Mouse (Mus musculus): ENCODE data around the gene Stam. TPM values are rescaled to one million over a fixed set of nuclear protein-coding genes. Genes with fewer than 3 reads are reported as not detected.

The Stam gene
- polyA plus RNA-seq, 1 experiment: 80.4 TPM

DNA sequence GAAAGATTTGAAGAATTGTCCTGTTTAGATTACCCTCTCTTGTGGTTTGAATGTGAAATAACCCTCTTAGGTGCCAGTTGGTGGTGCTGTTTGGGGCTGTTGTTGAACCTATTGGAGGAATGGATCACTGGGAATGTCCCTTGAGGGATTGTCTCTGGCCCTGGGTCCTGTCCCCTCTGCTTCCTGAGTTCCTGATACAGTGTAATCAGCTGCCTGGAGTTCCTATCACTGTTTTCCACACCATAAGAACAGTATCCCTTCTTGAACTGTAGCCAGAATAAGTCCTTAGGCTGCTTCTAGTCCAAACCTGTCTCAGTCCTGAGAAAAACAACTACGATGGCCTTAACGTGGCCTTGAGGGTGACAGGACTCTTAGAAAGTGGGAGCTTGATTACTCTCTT, 28.7 kb downstream of the Stam start:
- no peak overlapping the region for H3K27ac ChIP-seq (ENCODE audit: insufficient read depth, low read length)
- no peak overlapping the region for H3K4me3 ChIP-seq (ENCODE audit: insufficient read depth, low read length)
- H3K4me1 ChIP-seq (ENCODE audit: control insufficient read depth, insufficient read depth, low read length): no peaks in the 10 kb centered on the region
- TF ChIP-seq CTCF (IDR thresholded peaks at IDR 0.05; ENCODE audit: borderline replicate concordance, insufficient read depth, low read length): no peak
- TF ChIP-seq POLR2A (IDR thresholded peaks at IDR 0.05; ENCODE audit: low read depth, low read length): no peak

DNA sequence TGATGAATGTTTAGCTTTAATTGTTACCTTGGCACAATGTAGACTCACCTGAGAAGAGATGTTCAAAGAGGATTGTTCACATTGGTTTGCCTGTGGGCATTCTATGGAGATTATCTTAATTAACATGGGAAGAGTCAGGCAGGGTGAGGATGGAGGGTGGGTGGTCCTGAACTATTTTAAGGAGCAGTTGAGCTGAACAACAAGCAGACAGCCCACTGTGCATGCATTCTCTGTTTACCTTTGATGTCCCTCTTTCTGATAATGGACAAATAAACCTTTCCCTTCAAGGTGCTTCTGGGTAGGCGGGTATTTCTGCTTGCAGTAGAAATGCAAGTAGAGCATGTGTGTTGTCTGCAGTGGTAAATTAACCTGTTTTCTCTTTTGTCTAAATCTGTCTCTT, 30.0 kb downstream of the Stam start:
- peaks cover 4% of the 10 kb centered on the region for H3K4me1 ChIP-seq (ENCODE audit: control insufficient read depth, insufficient read depth, low read length)
- TF ChIP-seq CTCF (IDR thresholded peaks at IDR 0.05; ENCODE audit: borderline replicate concordance, insufficient read depth, low read length): no peak
- no peak for TF ChIP-seq POLR2A (IDR thresholded peaks at IDR 0.05; ENCODE audit: low read depth, low read length)
- no peak overlapping the region for H3K27ac ChIP-seq (ENCODE audit: insufficient read depth, low read length)
- no peak overlapping the region for H3K4me3 ChIP-seq (ENCODE audit: insufficient read depth, low read length)

- TF ChIP-seq CTCF (IDR thresholded peaks at IDR 0.05; ENCODE audit: borderline replicate concordance, insufficient read depth, low read length) (no peak), POLR2A (IDR thresholded peaks at IDR 0.05; ENCODE audit: low read depth, low read length) (no peak)
- 0 out of 2 replicates have a peak overlapping the region, but pooled peaks have one; percentile 54 for H3K27ac ChIP-seq (ENCODE audit: insufficient read depth, low read length)
- peaks cover 4% of the 10 kb centered on the region for H3K4me1 ChIP-seq (ENCODE audit: control insufficient read depth, insufficient read depth, low read length)
- no peak overlapping the region for H3K4me3 ChIP-seq (ENCODE audit: insufficient read depth, low read length)
Measured at GRCm38 (mm10) chr2:14107673-14108072, 33.8 kb downstream of the Stam start.

DNA sequence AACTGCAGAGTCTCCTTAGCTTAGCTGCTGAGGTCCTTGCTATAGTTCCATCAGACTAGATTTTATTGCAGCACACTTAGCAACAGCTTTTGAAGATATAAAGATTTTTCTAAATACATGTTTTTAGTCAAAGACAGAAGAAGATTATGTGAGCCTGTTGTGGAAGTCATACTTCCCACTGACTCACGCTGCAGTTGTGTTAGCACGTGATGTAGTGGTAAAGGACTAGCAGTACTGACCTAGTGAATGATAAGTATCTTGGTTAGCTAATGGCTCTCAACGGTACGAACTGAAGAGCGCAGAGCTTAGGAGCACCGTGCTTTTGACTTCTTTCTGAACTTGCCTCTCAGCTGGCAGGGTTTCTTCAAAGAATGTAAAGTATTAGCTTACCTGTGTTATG, 52.5 kb downstream of the Stam start:
- H3K4me3 ChIP-seq (ENCODE audit: insufficient read depth, low read length): no peak overlapping the region
- H3K4me1 ChIP-seq (ENCODE audit: control insufficient read depth, insufficient read depth, low read length): no peaks in the 10 kb centered on the region
- no peak overlapping the region for H3K27ac ChIP-seq (ENCODE audit: insufficient read depth, low read length)
- TF ChIP-seq POLR2A (IDR thresholded peaks at IDR 0.05; ENCODE audit: low read depth, low read length) (no peak), CTCF (IDR thresholded peaks at IDR 0.05; ENCODE audit: borderline replicate concordance, insufficient read depth, low read length) (no peak)

DNA sequence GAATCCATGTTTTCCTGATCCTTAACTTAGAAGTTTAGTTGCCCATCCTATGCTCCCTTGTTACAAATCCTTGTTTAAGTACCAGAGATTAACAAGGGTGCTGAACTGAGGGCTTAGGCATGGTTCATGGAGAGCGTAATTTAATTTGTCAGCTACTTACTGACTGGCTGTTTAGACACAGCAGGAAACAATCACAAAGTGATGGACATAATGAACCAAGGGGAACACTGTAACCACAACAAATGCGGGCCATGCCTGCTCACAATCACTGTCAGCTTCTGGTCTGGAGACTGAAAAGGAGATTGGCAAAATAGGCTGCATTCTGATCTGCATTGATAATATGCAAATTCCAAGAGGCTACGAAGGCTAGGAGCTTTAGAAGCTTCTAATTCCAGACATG, 53.7 kb downstream of the Stam start:
- Histone ChIP-seq H3K4me1 (ENCODE audit: control insufficient read depth, insufficient read depth, low read length) (no peaks in the 10 kb centered on the region), H3K27ac (ENCODE audit: insufficient read depth, low read length) (no peak overlapping the region), H3K4me3 (ENCODE audit: insufficient read depth, low read length) (no peak overlapping the region)
- TF ChIP-seq POLR2A (IDR thresholded peaks at IDR 0.05; ENCODE audit: low read depth, low read length) (no peak), CTCF (IDR thresholded peaks at IDR 0.05; ENCODE audit: borderline replicate concordance, insufficient read depth, low read length) (no peak)

DNA sequence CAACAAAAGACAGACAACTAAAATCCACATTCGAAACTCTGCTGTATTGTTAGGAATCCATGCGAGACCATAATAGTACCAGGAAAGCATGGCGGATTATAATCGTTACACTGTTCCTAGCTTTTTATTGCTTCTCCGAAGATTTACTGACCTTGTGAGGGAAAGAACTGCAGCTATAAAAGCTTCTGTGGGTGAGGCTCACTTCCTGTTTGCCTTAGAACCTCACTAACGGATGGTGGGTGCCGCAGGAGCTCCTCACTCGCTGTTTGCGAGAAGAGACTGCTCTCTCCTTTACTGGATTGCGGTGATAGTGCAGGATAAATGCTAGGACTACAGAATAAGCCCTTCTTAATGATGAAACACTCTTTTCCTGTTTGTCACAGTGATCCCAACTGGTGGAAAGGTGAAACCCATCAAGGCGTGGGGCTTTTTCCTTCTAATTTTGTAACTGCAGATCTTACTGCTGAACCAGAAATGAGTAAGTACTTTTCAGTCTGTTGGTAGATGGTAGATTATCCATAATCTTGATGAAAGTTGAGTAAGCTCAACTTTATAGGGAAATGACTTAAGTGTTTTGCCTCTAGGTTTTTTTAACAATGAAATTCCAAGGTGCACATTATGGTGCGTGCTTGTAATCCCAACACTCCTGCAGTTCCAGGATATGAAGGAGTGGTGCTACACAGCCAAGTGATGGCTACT, 56.9 kb downstream of the Stam start:
- no peaks in the 10 kb centered on the region for H3K4me1 ChIP-seq (ENCODE audit: control insufficient read depth, insufficient read depth, low read length)
- H3K27ac ChIP-seq (ENCODE audit: insufficient read depth, low read length): no peak overlapping the region
- no peak for TF ChIP-seq CTCF (IDR thresholded peaks at IDR 0.05; ENCODE audit: borderline replicate concordance, insufficient read depth, low read length)
- no peak for TF ChIP-seq POLR2A (IDR thresholded peaks at IDR 0.05; ENCODE audit: low read depth, low read length)
- H3K4me3 ChIP-seq (ENCODE audit: insufficient read depth, low read length): no peak overlapping the region

GRCm38 (mm10) chr2:14132468-14133326, 58.8 kb downstream of the Stam start:
- TF ChIP-seq POLR2A (IDR thresholded peaks at IDR 0.05; ENCODE audit: low read depth, low read length) (no peak), CTCF (IDR thresholded peaks at IDR 0.05; ENCODE audit: borderline replicate concordance, insufficient read depth, low read length) (no peak)
- no peak overlapping the region for H3K4me3 ChIP-seq (ENCODE audit: insufficient read depth, low read length)
- peaks cover 2% of the 10 kb centered on the region; the same call in 1 of the 2 replicates for H3K4me1 ChIP-seq (ENCODE audit: control insufficient read depth, insufficient read depth, low read length)
- no peak overlapping the region for H3K27ac ChIP-seq (ENCODE audit: insufficient read depth, low read length)

GRCm38 (mm10) chr2:14136906-14137305, 63.0 kb downstream of the Stam start:
- Histone ChIP-seq H3K4me1 (ENCODE audit: control insufficient read depth, insufficient read depth, low read length) (peaks cover 2% of the 10 kb centered on the region; the same call in 1 of the 2 replicates), H3K27ac (ENCODE audit: insufficient read depth, low read length) (no peak overlapping the region), H3K4me3 (ENCODE audit: insufficient read depth, low read length) (no peak overlapping the region)
- no peak for TF ChIP-seq POLR2A (IDR thresholded peaks at IDR 0.05; ENCODE audit: low read depth, low read length)
- no peak for TF ChIP-seq CTCF (IDR thresholded peaks at IDR 0.05; ENCODE audit: borderline replicate concordance, insufficient read depth, low read length)

DNA sequence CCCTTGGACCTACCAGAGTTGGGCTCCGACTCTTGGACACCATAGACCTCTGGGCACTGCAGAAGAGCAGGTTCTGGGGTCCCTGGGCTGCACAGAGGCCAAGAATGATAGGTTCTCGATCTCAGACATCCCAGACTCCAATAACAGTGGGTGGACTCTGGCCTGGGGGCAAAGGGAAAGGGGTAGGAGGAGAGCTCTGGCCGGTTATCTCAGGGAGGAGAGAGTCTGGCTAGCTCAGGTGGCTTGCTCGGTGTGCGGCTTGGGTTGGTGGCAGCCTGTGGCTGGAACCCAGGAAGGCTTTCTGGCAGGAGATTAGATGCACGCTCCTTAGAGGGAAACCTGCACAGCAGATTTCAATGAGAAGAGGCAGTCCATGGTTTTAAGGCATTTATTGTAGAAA, 65.7 kb downstream of the Stam start:
- TF ChIP-seq CTCF (IDR thresholded peaks at IDR 0.05; ENCODE audit: borderline replicate concordance, insufficient read depth, low read length): no peak
- TF ChIP-seq POLR2A (IDR thresholded peaks at IDR 0.05; ENCODE audit: low read depth, low read length): no peak
- no peak overlapping the region for H3K27ac ChIP-seq (ENCODE audit: insufficient read depth, low read length)
- peaks cover 2% of the 10 kb centered on the region; the same call in 1 of the 2 replicates for H3K4me1 ChIP-seq (ENCODE audit: control insufficient read depth, insufficient read depth, low read length)
- H3K4me3 ChIP-seq (ENCODE audit: insufficient read depth, low read length): no peak overlapping the region

- TF ChIP-seq POLR2A (IDR thresholded peaks at IDR 0.05; ENCODE audit: low read depth, low read length) (no peak), CTCF (IDR thresholded peaks at IDR 0.05; ENCODE audit: borderline replicate concordance, insufficient read depth, low read length) (no peak)
- Histone ChIP-seq H3K27ac (ENCODE audit: insufficient read depth, low read length) (no peak overlapping the region), H3K4me3 (ENCODE audit: insufficient read depth, low read length) (no peak overlapping the region), H3K4me1 (ENCODE audit: control insufficient read depth, insufficient read depth, low read length) (peaks cover 5% of the 10 kb centered on the region)
Measured at GRCm38 (mm10) chr2:14140044-14140443, 66.1 kb downstream of the Stam start.

All from embryonic fibroblast, embryonic 13.5 days (primary cell).